Mouse (Mus musculus) MN1 (cell line): ENCODE results near the gene Ccdc33.

ENCODE experiments used
- DNase-seq: peaks from one replicate; pipeline ENCODE4 v3.0.0-alpha.2; 2016; ENCODE audit warnings: low spot score

The Ccdc33 gene

GRCm38 (mm10) chr9:58129508-58129907 lies 10.9 kb upstream of the Ccdc33 start:
- DNase-seq, result no peak

DNA sequence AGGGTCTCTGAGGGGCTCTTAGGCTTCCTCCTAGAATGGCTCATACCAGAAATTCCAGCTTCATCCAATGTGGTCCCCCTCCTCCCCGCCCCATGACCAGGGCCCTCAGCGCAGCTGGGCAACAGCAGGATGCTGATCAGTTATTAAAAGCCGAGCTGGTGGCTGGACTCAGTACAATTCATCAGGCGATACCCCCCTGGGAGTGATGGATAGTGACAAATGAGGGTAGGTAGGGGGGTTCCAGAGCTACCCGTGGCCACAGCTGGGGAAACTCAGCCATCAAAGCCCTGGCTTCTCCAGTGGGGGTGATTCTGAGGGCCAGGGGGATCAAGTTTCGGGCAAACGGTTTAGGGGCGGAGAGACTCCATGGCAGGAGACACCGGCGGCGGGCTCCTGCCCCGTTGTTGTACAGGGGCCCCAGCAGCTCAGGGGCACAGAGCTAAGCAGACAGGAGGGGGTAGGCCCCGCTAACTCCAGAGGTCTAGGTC lies 10.3 kb upstream of the Ccdc33 start:
- DNase-seq, result no peak

DNA sequence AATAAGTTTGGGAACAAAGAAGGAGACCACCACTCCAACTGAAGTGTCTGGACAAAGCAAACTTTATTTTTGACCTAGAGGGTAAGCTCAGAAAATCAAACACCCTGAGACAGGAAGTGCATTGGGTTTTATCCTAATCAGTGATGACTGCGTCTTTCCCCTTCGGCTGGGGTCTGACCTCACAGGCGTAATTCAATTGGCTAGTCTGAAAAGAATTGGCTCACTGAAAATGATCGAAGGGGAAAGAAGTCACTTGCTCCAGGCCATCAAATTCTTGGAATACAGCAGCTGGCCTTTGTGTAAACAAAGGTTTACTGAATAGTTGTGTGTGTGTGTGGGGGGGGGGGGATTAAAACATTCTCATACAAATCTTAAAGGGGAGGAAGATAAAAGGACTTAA lies 7.2 kb upstream of the Ccdc33 start:
- no peak for DNase-seq

GRCm38 (mm10) chr9:58125085-58125484 lies 6.5 kb upstream of the Ccdc33 start:
- DNase-seq, result no peak

DNA sequence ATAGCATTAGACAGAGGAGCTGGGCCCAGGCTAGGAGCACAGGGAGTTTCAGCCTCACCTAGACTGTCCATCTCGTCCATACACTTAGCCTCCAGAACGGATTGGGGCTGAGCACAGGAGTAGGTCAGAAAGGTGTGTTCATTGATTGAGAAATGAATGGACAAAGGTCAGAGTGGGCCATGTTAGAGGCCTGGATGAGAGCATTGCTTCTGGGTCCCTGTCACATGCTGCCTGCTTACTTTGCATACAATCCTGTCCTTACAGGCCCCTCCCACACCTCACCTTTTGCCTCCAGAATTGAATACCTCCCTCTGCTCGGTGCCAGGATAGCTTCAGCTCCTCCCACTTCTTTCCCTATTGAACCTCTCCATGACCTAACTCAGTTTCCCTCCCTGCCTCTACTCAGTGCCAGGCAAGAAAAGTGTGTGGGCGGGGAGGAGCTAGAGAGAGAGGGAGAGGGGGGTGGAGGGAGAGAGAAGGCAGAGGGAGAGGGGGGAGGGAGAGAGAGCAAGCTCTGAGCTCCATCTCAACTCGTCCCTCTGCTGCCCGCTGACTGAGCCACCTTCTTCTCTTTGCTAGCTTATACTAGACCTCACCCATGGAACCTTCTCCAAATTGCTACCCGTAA lies 2.5 kb downstream of the Ccdc33 start:
- no peak for DNase-seq

- no peak for DNase-seq
Observed at GRCm38 (mm10) chr9:58115297-58115925, 3.2 kb downstream of the Ccdc33 start.

GRCm38 (mm10) chr9:58114019-58114418 lies 4.6 kb downstream of the Ccdc33 start:
- DNase-seq, result no peak

GRCm38 (mm10) chr9:58113279-58113884 lies 5.2 kb downstream of the Ccdc33 start:
- peak; percentile 77 for DNase-seq

GRCm38 (mm10) chr9:58112866-58113278 lies 5.8 kb downstream of the Ccdc33 start:
- DNase-seq, result peak; percentile 61

- DNase-seq, result peak; percentile 42
Observed at GRCm38 (mm10) chr9:58112321-58112751, 6.3 kb downstream of the Ccdc33 start.

DNA sequence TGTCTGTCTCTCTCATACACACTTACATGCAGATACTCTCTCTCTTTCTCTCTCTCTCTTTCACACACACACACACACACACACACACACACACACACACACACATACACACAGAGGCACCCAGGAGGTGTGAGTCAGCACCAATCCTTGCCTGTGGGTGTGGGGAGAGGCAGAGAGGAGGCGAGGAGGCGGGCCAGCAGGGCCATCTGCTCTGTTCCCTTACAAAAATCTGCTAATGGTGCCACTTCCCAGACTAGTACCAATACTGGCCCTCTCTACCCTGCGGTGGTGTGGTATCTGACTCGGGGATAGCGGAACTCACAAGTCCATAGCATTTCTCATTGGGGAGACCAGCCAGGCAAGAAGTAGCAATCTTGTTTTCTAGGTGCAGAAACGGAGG lies 7.2 kb downstream of the Ccdc33 start:
- peak; percentile 82 for DNase-seq

- no peak for DNase-seq
Observed at GRCm38 (mm10) chr9:58110787-58111186, 7.8 kb downstream of the Ccdc33 start.

GRCm38 (mm10) chr9:58107494-58107893 lies 11.1 kb downstream of the Ccdc33 start:
- peak; percentile 89 for DNase-seq

GRCm38 (mm10) chr9:58105595-58106169 lies 12.9 kb downstream of the Ccdc33 start:
- DNase-seq, result peak; percentile 30

- DNase-seq, result no peak
Observed at GRCm38 (mm10) chr9:58103647-58104046, 15.0 kb downstream of the Ccdc33 start.

DNA sequence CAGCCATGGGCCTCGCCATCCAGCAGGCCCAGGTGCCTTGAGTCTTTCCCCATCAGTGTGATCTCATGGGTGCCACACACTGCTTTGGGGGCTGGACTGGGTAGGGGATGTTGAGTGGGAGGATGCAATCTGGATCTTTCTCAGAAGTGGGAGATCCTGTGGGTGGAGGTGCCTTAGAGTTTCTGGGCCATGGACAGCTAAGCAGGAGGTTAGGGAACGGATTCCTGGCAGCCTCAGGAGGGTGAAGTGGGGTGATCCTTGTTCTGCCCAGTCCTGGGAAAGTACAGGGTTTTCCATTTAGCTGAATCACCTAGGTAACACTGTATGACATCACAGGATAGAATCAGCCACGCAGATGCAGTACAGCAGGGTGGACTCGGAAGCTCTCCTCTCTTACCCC lies 16.6 kb downstream of the Ccdc33 start:
- DNase-seq, result no peak

DNA sequence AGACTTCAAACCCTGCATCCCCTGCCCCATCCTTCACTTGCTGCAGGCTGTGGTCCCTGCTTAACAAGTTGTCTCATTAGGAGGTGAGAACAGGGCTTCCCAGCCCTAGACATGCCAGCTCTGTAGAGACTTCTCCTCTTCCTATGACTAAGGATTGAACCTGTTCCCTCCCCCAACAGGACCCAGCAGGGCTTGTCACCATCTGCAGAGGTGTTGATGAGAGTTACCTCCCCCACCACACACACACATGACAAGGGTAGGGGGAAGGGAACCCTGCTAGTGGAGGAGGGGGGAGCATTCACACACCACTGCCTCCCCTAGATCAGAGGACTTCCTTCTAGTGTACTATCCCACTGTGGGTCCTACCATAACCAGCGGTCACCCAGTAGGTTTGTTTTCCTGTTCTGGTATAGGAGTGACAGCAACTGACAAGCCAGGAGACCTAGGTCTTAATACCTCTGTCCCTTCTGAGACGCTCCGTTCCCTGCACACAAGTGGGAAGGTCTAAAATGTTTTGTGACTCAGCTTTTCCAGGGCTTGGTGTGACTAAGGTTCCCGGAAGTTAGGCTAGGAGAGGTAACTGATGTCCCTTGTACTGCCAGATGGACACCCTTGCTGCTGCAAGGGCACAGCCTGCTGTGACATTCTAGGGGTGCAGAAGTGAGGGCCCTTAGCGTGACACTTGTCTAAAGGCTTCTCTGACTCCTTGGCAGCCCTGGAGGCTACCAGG lies 18.6 kb downstream of the Ccdc33 start:
- DNase-seq, result no peak

DNA sequence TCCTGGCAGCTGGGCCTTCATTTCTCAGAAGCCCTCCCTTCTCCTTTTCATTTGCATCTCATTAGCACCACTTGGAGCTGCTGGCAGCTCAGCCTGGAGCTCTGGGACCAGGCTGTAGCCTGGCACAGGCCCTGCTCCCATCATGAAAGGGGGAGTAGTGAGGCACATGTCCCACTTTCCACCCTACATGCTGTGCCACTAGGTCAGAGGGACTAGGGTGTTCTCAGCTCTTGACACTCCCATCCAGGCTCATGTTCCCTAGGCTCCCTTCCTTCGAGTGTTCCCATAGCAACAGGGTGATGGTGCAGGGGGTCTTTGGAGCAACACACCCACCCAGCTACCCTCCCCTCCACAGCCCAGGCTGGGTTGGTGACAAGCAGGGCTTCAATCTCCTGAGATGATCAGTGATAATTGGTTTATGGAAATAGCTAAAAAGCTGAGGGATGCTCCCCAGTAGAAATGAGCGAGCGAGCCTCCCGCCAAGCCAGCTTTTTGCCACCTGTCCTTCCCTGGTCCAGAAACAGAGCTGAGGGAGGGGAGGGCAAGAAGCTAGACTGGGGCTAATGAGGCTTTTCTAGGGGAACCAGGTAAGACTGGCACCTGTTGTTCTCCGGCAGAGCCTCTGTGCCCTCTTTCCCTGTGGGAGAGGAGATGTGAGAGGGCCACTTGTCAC lies 21.9 kb downstream of the Ccdc33 start:
- DNase-seq, result peak; percentile 44

DNA sequence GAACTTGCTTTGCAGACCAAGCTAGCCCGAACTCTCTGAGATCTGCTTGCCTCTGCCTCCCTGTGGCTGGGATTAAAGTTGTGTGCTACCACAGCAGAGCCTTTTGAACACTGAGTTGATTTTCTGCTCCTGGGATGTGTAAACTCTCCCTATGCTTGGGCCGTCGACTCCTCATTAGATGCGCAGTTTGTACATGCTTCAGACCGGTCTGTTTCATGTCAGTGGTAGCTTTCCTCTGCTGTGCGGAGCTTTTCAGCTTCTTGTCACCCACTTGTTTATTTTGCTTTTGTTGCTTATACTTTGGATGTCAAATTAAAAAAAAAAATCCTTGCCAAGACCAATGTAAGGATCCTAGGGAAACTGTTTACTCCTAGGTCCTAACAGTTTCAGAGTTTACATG lies 22.6 kb downstream of the Ccdc33 start:
- no peak for DNase-seq

GRCm38 (mm10) chr9:58093776-58094175 lies 24.8 kb downstream of the Ccdc33 start:
- no peak for DNase-seq

GRCm38 (mm10) chr9:58092581-58093269 lies 25.9 kb downstream of the Ccdc33 start:
- DNase-seq, result peak; percentile 45
